Mouse (Mus musculus): ENCODE results near the gene Pigl.

DNA sequence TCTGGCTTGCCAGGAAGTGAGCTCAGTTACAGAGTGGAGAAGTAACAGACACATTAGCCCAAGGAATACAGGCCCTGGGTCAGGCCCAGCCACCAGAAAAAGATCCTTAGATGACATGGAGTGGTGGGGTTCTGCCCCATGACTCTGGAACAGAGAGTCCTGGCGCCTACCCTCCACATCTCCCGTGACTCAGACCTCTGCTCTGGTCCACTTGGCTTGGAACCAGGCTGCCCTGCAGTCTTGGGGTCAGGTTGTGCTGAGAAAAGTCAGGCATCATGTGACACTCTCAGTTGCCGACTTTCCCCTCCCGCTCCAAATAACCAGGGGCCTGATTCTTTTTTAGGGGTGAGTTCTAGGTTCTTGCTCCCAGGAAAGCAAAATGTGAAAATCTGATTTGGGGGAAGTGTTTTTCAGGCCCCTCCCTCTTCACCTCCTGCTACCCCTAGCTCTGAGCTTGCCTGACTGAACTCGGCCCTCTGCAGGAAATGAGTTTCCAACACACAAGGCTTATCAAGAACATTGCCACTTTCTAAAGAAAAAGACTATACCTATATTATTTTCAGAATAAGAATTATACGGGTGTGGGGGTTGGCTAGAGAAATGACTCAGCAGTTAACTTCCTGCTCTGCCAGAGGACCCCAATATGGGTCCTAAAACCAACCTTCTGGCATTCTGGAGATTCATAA, 100.8 kb downstream of the Pigl start:
- no peak for TF ChIP-seq EP300 (optimal IDR thresholded peaks at IDR 0.05)
- no peak for TF ChIP-seq CTCF (IDR thresholded peaks at IDR 0.05; ENCODE audit: low read depth)
